Mouse (Mus musculus) MEL (cell line): ENCODE measurements around the gene Camk2b. TPM values are rescaled to one million over a fixed set of nuclear protein-coding genes. Genes with fewer than 3 reads are reported as not detected.

Source experiments
- DNase-seq: peaks from one replicate; pipeline ENCODE4 v3.0.0; 2011; ENCODE audit warnings: low read depth, low spot score
- H3K27ac ChIP-seq: 2 replicates; pipeline ENCODE4 v1.5.1; 2012; ENCODE audit warnings: low read depth, mild to moderate bottlenecking, control low read depth, low read length, moderate library complexity; ENCODE audit not compliant: control insufficient read depth
- H3K27me3 ChIP-seq, 2 experiments: fragments of 150-350 bp in 1 of 2; sonication (generic) in 1 of 2; 2 replicates each; pipeline ENCODE4 v1.6.1; 2012; ENCODE audit warnings: low read length in 2 of 2, mild to moderate bottlenecking in 2 of 2, improper control_type of control experiment in 1 of 2, moderate library complexity in 1 of 2; ENCODE audit not compliant: insufficient read depth in 2 of 2, control insufficient read depth in 1 of 2
- H3K36me3 ChIP-seq, 2 experiments: 2 replicates each; pipeline ENCODE4 v1.6.1; 2012 to 2014; ENCODE audit warnings: low read length in 2 of 2, improper control_type of control experiment in 1 of 2, inconsistent platforms in 1 of 2, mild to moderate bottlenecking in 1 of 2; ENCODE audit not compliant: insufficient read depth in 2 of 2, control insufficient read depth in 1 of 2
- H3K4me1 ChIP-seq, 2 experiments: fragments of 150-350 bp in 1 of 2; sonication (generic) in 1 of 2; 2 replicates each; pipeline ENCODE4 v1.6.1; 2012; ENCODE audit warnings: low read length in 2 of 2, improper control_type of control experiment in 1 of 2, mild to moderate bottlenecking in 1 of 2; ENCODE audit not compliant: insufficient read depth in 2 of 2, control insufficient read depth in 1 of 2
- H3K4me3 ChIP-seq, 2 experiments: fragments of 150-350 bp in 1 of 2; sonication (generic) in 1 of 2; 2 replicates each; pipeline ENCODE4 v1.5.1; 2012; ENCODE audit warnings: low read depth in 2 of 2, low read length in 2 of 2, mild to moderate bottlenecking in 2 of 2, moderate library complexity in 2 of 2, control low read depth in 1 of 2, improper control_type of control experiment in 1 of 2; ENCODE audit not compliant: control insufficient read depth in 1 of 2, insufficient read depth in 1 of 2
- H3K79me2 ChIP-seq: 2 replicates; pipeline ENCODE4 v1.6.1; 2012; ENCODE audit warnings: mild to moderate bottlenecking, low read length, moderate library complexity; ENCODE audit not compliant: control insufficient read depth, poor library complexity, insufficient read depth
- H3K9ac ChIP-seq: 2 replicates; pipeline ENCODE4 v1.6.1; 2012; ENCODE audit warnings: low read depth, mild to moderate bottlenecking, control low read depth, low read length, moderate library complexity; ENCODE audit not compliant: control insufficient read depth, poor library complexity, severe bottlenecking
- H3K9me3 ChIP-seq: fragments of 150-350 bp; sonication (generic); replicated peaks from 2 replicates; pipeline ENCODE4 v1.6.1; 2012; ENCODE audit warnings: mild to moderate bottlenecking, low read length, improper control_type of control experiment, moderate library complexity; ENCODE audit not compliant: insufficient read depth
- CHD1 ChIP-seq: IDR thresholded peaks from 2 replicates; pipeline ENCODE4 v1.6.1; 2012; ENCODE audit warnings: low read depth, mild to moderate bottlenecking, inconsistent platforms, low read length, improper control_type of control experiment
- CHD2 ChIP-seq: IDR thresholded peaks from 2 replicates; pipeline ENCODE4 v1.6.1; 2011; ENCODE audit warnings: low read length, improper control_type of control experiment
- CTCF ChIP-seq, 3 experiments: IDR thresholded peaks in 2 of 3; conservative IDR thresholded peaks in 1 of 3; 2 replicates each; pipeline ENCODE4 v1.5.1; 2011 to 2012; ENCODE audit warnings: low read length in 3 of 3, low read depth in 2 of 3, mild to moderate bottlenecking in 2 of 3, improper control_type of control experiment in 1 of 3, inconsistent platforms in 1 of 3, mixed read lengths in 1 of 3, moderate library complexity in 1 of 3; ENCODE audit not compliant: control insufficient read depth in 1 of 3, insufficient read depth in 1 of 3, poor library complexity in 1 of 3, severe bottlenecking in 1 of 3
- E2F4 ChIP-seq: IDR thresholded peaks from 2 replicates; pipeline ENCODE4 v1.6.1; 2011; ENCODE audit warnings: low read depth, low read length, improper control_type of control experiment, borderline replicate concordance
- ELF1 ChIP-seq: IDR thresholded peaks from 2 replicates; pipeline ENCODE4 v1.6.1; 2014; ENCODE audit warnings: low read depth, mild to moderate bottlenecking, inconsistent platforms, low read length, improper control_type of control experiment, moderate library complexity
- ETS1 ChIP-seq: IDR thresholded peaks from 2 replicates; pipeline ENCODE4 v1.6.1; 2012; ENCODE audit warnings: low read depth, mild to moderate bottlenecking, inconsistent platforms, low read length, improper control_type of control experiment, moderate library complexity
- GATA1 ChIP-seq: IDR thresholded peaks from 2 replicates; pipeline ENCODE4 v1.6.1; 2011; ENCODE audit warnings: low read depth, low read length, improper control_type of control experiment
- JUND ChIP-seq: IDR thresholded peaks from 2 replicates; pipeline ENCODE4 v1.6.1; 2011; ENCODE audit warnings: low read depth, mild to moderate bottlenecking, improper control_type of control experiment, low read length
- KAT2A ChIP-seq: conservative IDR thresholded peaks from 2 replicates; pipeline ENCODE4 v1.6.1; 2012; ENCODE audit warnings: low read depth, low read length, improper control_type of control experiment, inconsistent platforms
- MAX ChIP-seq: IDR thresholded peaks from 2 replicates; pipeline ENCODE4 v1.6.1; 2011; ENCODE audit warnings: low read length, improper control_type of control experiment
- MXI1 ChIP-seq: IDR thresholded peaks from 2 replicates; pipeline ENCODE4 v1.6.1; 2011; ENCODE audit warnings: mild to moderate bottlenecking, low read depth, low read length, improper control_type of control experiment
- MYB ChIP-seq: IDR thresholded peaks from 2 replicates; pipeline ENCODE4 v1.6.1; 2011; ENCODE audit warnings: mild to moderate bottlenecking, low read depth, low read length, improper control_type of control experiment
- NRF1 ChIP-seq: IDR thresholded peaks from 2 replicates; pipeline ENCODE4 v1.6.1; 2014; ENCODE audit warnings: low read depth, mild to moderate bottlenecking, inconsistent platforms, low read length, improper control_type of control experiment, moderate library complexity; ENCODE audit not compliant: poor library complexity, insufficient read depth, severe bottlenecking
- RAD21 ChIP-seq: IDR thresholded peaks from 2 replicates; pipeline ENCODE4 v1.6.1; 2011; ENCODE audit warnings: mild to moderate bottlenecking, low read depth, low read length, improper control_type of control experiment
- SMC3 ChIP-seq: IDR thresholded peaks from 2 replicates; pipeline ENCODE4 v1.6.1; 2011; ENCODE audit warnings: low read depth, low read length, improper control_type of control experiment
- TAL1 ChIP-seq: IDR thresholded peaks from 2 replicates; pipeline ENCODE4 v1.6.1; 2012; ENCODE audit warnings: mild to moderate bottlenecking, inconsistent platforms, low read length, moderate library complexity, mixed read lengths
- TCF12 ChIP-seq: IDR thresholded peaks from 2 replicates; pipeline ENCODE4 v1.6.1; 2014; ENCODE audit warnings: low read depth, mild to moderate bottlenecking, inconsistent platforms, low read length, improper control_type of control experiment, moderate library complexity
- ZNF384 ChIP-seq: IDR thresholded peaks from 2 replicates; pipeline ENCODE4 v1.6.1; 2012; ENCODE audit warnings: low read depth, mild to moderate bottlenecking, inconsistent platforms, low read length, improper control_type of control experiment
- polyA plus RNA-seq, 2 experiments: library from polyadenylated mRNA; stranded (reverse) in 1 of 2; unstranded in 1 of 2; fragments of >175 nt in 1 of 2; fragments of >200 nt in 1 of 2; gene quantifications; 2 replicates each; pipeline versions ENCODE4 v1.2.1 to v1.2.4; 2012; ENCODE audit warnings: low replicate concordance in 2 of 2, low read depth in 1 of 2; ENCODE audit not compliant: insufficient read length in 2 of 2, insufficient read depth in 1 of 2, missing spikeins in 1 of 2
- total RNA-seq: library from RNA; depleted of rRNA; stranded (reverse); fragments of 300-350 nt; gene quantifications from 2 replicates; pipeline ENCODE4 v1.2.3, GENCODE M21; 2012

Camk2b gene
- total and polyA plus RNA-seq, 3 experiments = 0.04 TPM; not detected in 1

GRCm38 (mm10) chr11:6064215-6065045, 1.7 kb downstream of the Camk2b start:
- TF ChIP-seq CTCF (IDR thresholded peaks at IDR 0.05 in 2 of 3, conservative IDR thresholded peaks at IDR 0.05 in 1 of 3; ENCODE audit: control insufficient read depth in 1 of 3, insufficient read depth in 1 of 3, low read depth in 2 of 3, low read length in 3 of 3, poor library complexity in 1 of 3, severe bottlenecking in 1 of 3) (no peak), ELF1 (no peak)
- H3K4me1 ChIP-seq = no peaks in the 10 kb centered on the region
- no peaks in the 10 kb centered on the region for H3K79me2 ChIP-seq
- no peak overlapping the region for H3K9ac ChIP-seq
- no peaks in the 10 kb centered on the region for H3K27me3 ChIP-seq
- DNase-seq = no peak
- no peak overlapping the region for H3K4me3 ChIP-seq
- no peaks in the 10 kb centered on the region for H3K36me3 ChIP-seq
- H3K9me3 ChIP-seq = no peaks in the 10 kb centered on the region
- no peak overlapping the region for H3K27ac ChIP-seq

- Histone ChIP-seq H3K27ac (no peak overlapping the region), H3K9me3 (no peaks in the 10 kb centered on the region), H3K4me3 (no peak overlapping the region), H3K4me1 (no peaks in the 10 kb centered on the region), H3K9ac (no peak overlapping the region), H3K36me3 (no peaks in the 10 kb centered on the region), H3K79me2 (no peaks in the 10 kb centered on the region), H3K27me3 (no peaks in the 10 kb centered on the region; a peak in 1 of 4 replicates)
- DNase-seq = no peak
- TF ChIP-seq ELF1 (no peak), KAT2A (no peak), GATA1 (no peak), RAD21 (no peak), JUND (no peak), CHD1 (no peak), TAL1 (no peak), TCF12 (no peak), E2F4 (no peak), NRF1 (no peak), MAX (no peak), CHD2 (no peak), ETS1 (no peak), MXI1 (no peak), MYB (no peak), ZNF384 (no peak), SMC3 (no peak)
These were observed 2.5 kb downstream of the Camk2b start for GRCm38 (mm10) chr11:6063501-6064214.
